In the genomic region with DNA sequence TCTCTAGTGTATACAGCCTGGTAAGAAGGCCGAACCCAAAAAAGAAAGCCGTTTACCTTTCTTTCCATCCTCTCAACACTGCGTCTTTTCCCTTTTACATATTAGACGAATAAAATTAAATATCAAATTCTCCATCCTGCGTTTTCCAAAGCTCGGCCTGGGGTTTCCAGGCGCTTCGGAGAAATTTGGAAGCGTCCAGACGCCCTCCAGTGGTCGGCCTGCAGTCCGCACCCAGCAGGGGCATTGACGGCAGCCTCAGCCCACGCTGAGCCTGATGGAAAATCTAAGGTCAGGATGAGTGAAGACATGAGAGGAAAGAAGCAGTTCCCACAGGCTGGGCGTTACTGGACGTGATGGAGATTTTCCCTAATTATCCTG, we compare ENCODE assay signal across 8 mouse cellular contexts. TPM values are rescaled to one million over a fixed set of nuclear protein-coding genes. Genes with fewer than 3 reads are reported as not detected.
DNase-seq lines count a peak whose midpoint lies in the region; ATAC-seq and TF ChIP-seq lines count a peak whose summit lies in the region.

No protein-coding gene starts in this region.

- H3K27ac ChIP-seq in bone marrow macrophage, adult 2 months (ENCODE audit: insufficient read depth, low read depth, low read length) = no peak overlapping the region
- H3K27ac ChIP-seq in forebrain, embryonic 10.5 days = peak overlapping the region; percentile 97
- H3K27ac ChIP-seq in heart, embryonic 13.5 days (replicated peaks) = peak overlapping the region; percentile 77
- H3K27ac ChIP-seq in kidney, embryonic 16.5 days (ENCODE audit: low read length) = peak overlapping the region; percentile 49; the same call in 1 of the 2 replicates
- H3K27ac ChIP-seq in liver, embryonic 13.5 days = no peak overlapping the region
- H3K27ac ChIP-seq in stomach, embryonic 16.5 days (ENCODE audit: low read length) = peak overlapping the region; percentile 82

- DNase-seq in B cell, adult 2 months = peak; percentile 70 to 71
- peak; percentile 81 for DNase-seq in forebrain, embryonic 10.5 days (ENCODE audit: extremely low spot score, low spot score)
- no peak for DNase-seq in liver, embryonic 13.5 days
- DNase-seq in neural tube, embryonic 10.5 days (ENCODE audit: extremely low spot score, low spot score) = peak; percentile 85

- no peaks in the 10 kb centered on the region for H3K4me1 ChIP-seq in bone marrow macrophage, adult 2 months (ENCODE audit: control insufficient read depth, insufficient read depth, low read length)
- peaks cover 44% of the 10 kb centered on the region for H3K4me1 ChIP-seq in forebrain, embryonic 10.5 days
- peaks cover 7% of the 10 kb centered on the region for H3K4me1 ChIP-seq in heart, embryonic 13.5 days
- H3K4me1 ChIP-seq in kidney, embryonic 16.5 days (ENCODE audit: insufficient read depth, low read length) = peaks cover 3% of the 10 kb centered on the region; the same call in 1 of the 2 replicates
- H3K4me1 ChIP-seq in liver, embryonic 13.5 days (replicated peaks) = 0 out of 2 replicates have a peak, but pooled peaks cover 14% of the 10 kb centered on the region
- H3K4me1 ChIP-seq in stomach, embryonic 16.5 days (ENCODE audit: control insufficient read depth, insufficient read depth, low read length) = no peaks in the 10 kb centered on the region

- no peak for TF ChIP-seq POLR2A in bone marrow macrophage, adult 2 months (IDR thresholded peaks at IDR 0.05; ENCODE audit: borderline replicate concordance, low read depth, low read length)

- H3K36me3 ChIP-seq in forebrain, embryonic 10.5 days (replicated peaks) = no peaks in the 10 kb centered on the region
- no peaks in the 10 kb centered on the region for H3K36me3 ChIP-seq in heart, embryonic 13.5 days
- H3K36me3 ChIP-seq in kidney, embryonic 16.5 days (ENCODE audit: insufficient read depth, low read length) = no peaks in the 10 kb centered on the region
- H3K36me3 ChIP-seq in liver, embryonic 13.5 days = no peaks in the 10 kb centered on the region
- H3K36me3 ChIP-seq in stomach, embryonic 16.5 days (ENCODE audit: control insufficient read depth, insufficient read depth, low read length) = no peaks in the 10 kb centered on the region

- peak overlapping the region; percentile 83 for H3K4me3 ChIP-seq in bone marrow macrophage, adult 2 months (ENCODE audit: insufficient read depth, low read length)
- H3K4me3 ChIP-seq in forebrain, embryonic 10.5 days = peak overlapping the region; percentile 94
- peak overlapping the region; percentile 88 for H3K4me3 ChIP-seq in heart, embryonic 13.5 days
- H3K4me3 ChIP-seq in kidney, embryonic 16.5 days (ENCODE audit: low read length) = peak overlapping the region; percentile 72
- H3K4me3 ChIP-seq in liver, embryonic 13.5 days (replicated peaks) = peak overlapping the region; percentile 61
- peak overlapping the region; percentile 92 for H3K4me3 ChIP-seq in stomach, embryonic 16.5 days (replicated peaks; ENCODE audit: low read length)

- WGBS in forebrain, embryonic 10.5 days = under 1% methylated on average over 16 of the region's 16 CpGs
- WGBS in heart, embryonic 13.5 days = under 1% methylated on average over 16 of the region's 16 CpGs
- WGBS in kidney, embryonic 16.5 days = 0% methylated on average over 16 of the region's 16 CpGs
- under 1% methylated on average over 16 of the region's 16 CpGs for WGBS in liver, embryonic 13.5 days (ENCODE audit: insufficient replicate concordance)
- WGBS in stomach, embryonic 16.5 days = under 1% methylated on average over 16 of the region's 16 CpGs

- H3K4me2 ChIP-seq in heart, embryonic 13.5 days = peak overlapping the region; percentile 84
- peak overlapping the region; percentile 98 for H3K4me2 ChIP-seq in kidney, embryonic 16.5 days (replicated peaks; ENCODE audit: low read depth, low read length)
- peak overlapping the region; percentile 74 for H3K4me2 ChIP-seq in liver, embryonic 13.5 days
- H3K4me2 ChIP-seq in stomach, embryonic 16.5 days (ENCODE audit: low read depth, low read length) = peak overlapping the region; percentile 99

- H3K9ac ChIP-seq in heart, embryonic 13.5 days = peak overlapping the region; percentile 78
- H3K9ac ChIP-seq in kidney, embryonic 16.5 days (replicated peaks; ENCODE audit: low read length) = peak overlapping the region; percentile 47
- no peak overlapping the region; the same call in 1 of the 2 replicates for H3K9ac ChIP-seq in liver, embryonic 13.5 days
- H3K9ac ChIP-seq in stomach, embryonic 16.5 days (ENCODE audit: low read length) = peak overlapping the region; percentile 75

- no peaks in the 10 kb centered on the region for H3K9me3 ChIP-seq in forebrain, embryonic 10.5 days
- H3K9me3 ChIP-seq in heart, embryonic 13.5 days = no peaks in the 10 kb centered on the region
- H3K9me3 ChIP-seq in kidney, embryonic 16.5 days (ENCODE audit: low read length) = no peaks in the 10 kb centered on the region
- H3K9me3 ChIP-seq in liver, embryonic 13.5 days (replicated peaks) = no peaks in the 10 kb centered on the region
- no peaks in the 10 kb centered on the region for H3K9me3 ChIP-seq in stomach, embryonic 16.5 days (replicated peaks; ENCODE audit: control insufficient read depth, low read length)

- TF ChIP-seq CTCF in bone marrow macrophage, adult 2 months (IDR thresholded peaks at IDR 0.05; ENCODE audit: low read depth, low read length) = peak; percentile 96

- ATAC-seq in heart, embryonic 13.5 days (ENCODE audit: extremely low read depth, insufficient number of reproducible peaks, low FRiP score, low TSS enrichment) = no peak
- no peak for ATAC-seq in kidney, embryonic 16.5 days (ENCODE audit: low FRiP score, low TSS enrichment)
- no peak for ATAC-seq in liver, embryonic 13.5 days (ENCODE audit: low read depth)
- ATAC-seq in stomach, embryonic 16.5 days (ENCODE audit: insufficient read depth, low FRiP score) = no peak

- peaks cover 18% of the 10 kb centered on the region for H3K27me3 ChIP-seq in forebrain, embryonic 10.5 days (ENCODE audit: poor library complexity, severe bottlenecking)
- H3K27me3 ChIP-seq in heart, embryonic 13.5 days (replicated peaks) = no peaks in the 10 kb centered on the region
- no peaks in the 10 kb centered on the region for H3K27me3 ChIP-seq in kidney, embryonic 16.5 days (ENCODE audit: insufficient read depth, low read length)
- H3K27me3 ChIP-seq in liver, embryonic 13.5 days = peaks cover 66% of the 10 kb centered on the region
- H3K27me3 ChIP-seq in stomach, embryonic 16.5 days (ENCODE audit: control insufficient read depth, insufficient read depth, low read length) = no peaks in the 10 kb centered on the region

RNA-seq across cellular contexts. Expression of gene Efna5, which starts 3.0 kb away (rescaled TPM):
- polyA plus RNA-seq in bone marrow macrophage, adult 2 months (2012; ENCODE audit: insufficient read depth, insufficient read length, missing spikeins) = 0.60 TPM in 1 of 2 replicates, not detected in the other
- 44.9 and 52.8 TPM in 2 replicates for polyA plus RNA-seq in forebrain, embryonic 10.5 days (2016; fragmentation: Nextera tagmentation; extraction: Ambion mirVana)
- polyA plus RNA-seq in heart, embryonic 13.5 days (2015; fragmentation: Nextera tagmentation; extraction: Ambion mirVana) = 22.0 and 24.3 TPM in 2 replicates
- polyA plus RNA-seq in kidney, embryonic 16.5 days (2015; fragmentation: Nextera tagmentation; extraction: Ambion mirVana) = 26.9 and 32.4 TPM in 2 replicates
- polyA plus RNA-seq in liver, embryonic 13.5 days (2015; fragmentation: Nextera tagmentation; extraction: Ambion mirVana) = 2.6 and 2.9 TPM in 2 replicates
- polyA plus RNA-seq in stomach, embryonic 16.5 days (2015; fragmentation: Nextera tagmentation; extraction: Ambion mirVana) = 36.9 and 38.8 TPM in 2 replicates

Comparison
In these comparisons a context has a peak if more than half of its experiments do, and no peak if none do; other contexts are left out.
1. H3K27ac ChIP-seq: peak in forebrain, embryonic 10.5 days (single experiment), heart, embryonic 13.5 days (single experiment), kidney, embryonic 16.5 days (single experiment) and stomach, embryonic 16.5 days (single experiment); none in bone marrow macrophage, adult 2 months (single experiment) and liver, embryonic 13.5 days (single experiment).
2. Peak in every context shown above with its lines, with median percentiles within 50 percentile points of each other: H3K4me3 ChIP-seq and H3K4me2 ChIP-seq.